Mouse (Mus musculus) cerebellum, adult 2 months (tissue): ENCODE measurements around the gene Rps6ka3.

Experiments
- CTCF ChIP-seq: fragments of 200-500 bp; IDR thresholded peaks from 2 replicates; pipeline ENCODE4 v1.5.1; 2011; ENCODE audit warnings: low read depth, mild to moderate bottlenecking, control low read depth, low read length, moderate library complexity, borderline replicate concordance; ENCODE audit not compliant: insufficient read depth
- POLR2A ChIP-seq: fragments of 200-500 bp; IDR thresholded peaks from 2 replicates; pipeline ENCODE4 v1.6.1; 2011; ENCODE audit warnings: low read length, control low read depth, borderline replicate concordance; ENCODE audit not compliant: insufficient read depth

DNA sequence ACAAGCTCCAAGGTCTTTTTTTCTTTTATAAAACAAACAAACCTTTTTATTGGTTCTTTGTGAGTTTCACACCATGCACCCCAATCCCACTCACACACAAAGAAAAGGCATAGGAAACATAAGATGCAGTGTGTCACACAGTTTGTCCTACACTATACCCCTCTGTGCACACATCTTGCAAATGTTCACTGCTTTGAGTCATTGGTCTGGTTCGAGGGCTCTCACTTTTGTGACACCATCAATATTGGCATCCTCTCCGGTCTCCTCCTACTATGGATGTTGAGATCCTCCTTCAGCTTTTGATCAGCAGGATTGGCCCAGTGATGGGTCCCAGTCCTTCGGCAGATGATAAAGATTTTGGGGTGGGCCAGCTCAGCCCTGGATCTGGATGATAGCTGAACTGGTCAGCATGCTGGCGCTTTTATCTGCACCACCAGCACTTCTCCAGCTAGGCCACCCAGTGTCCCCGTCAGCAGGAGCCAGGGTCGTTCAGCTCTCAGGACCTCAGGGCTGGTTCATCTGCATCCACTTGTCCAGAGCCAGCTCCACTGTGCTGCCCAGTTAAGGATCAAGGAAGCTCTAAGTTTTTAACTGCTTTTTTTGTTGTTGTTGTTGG is 180.3 kb downstream of the Rps6ka3 start:
- TF ChIP-seq POLR2A: no peak
- TF ChIP-seq CTCF: no peak
